Mouse (Mus musculus) kidney, adult 2 months (tissue): Measurements from ENCODE around the gene Olfr10.

ENCODE experiments used
- CTCF ChIP-seq: fragments of 200-500 bp; conservative IDR thresholded peaks from 2 replicates; pipeline ENCODE4 v1.5.1; 2011; ENCODE audit warnings: low read depth, mild to moderate bottlenecking, control low read depth, low read length, moderate library complexity, mixed read lengths; ENCODE audit not compliant: insufficient read depth, insufficient read length
- POLR2A ChIP-seq: fragments of 200-500 bp; IDR thresholded peaks from one replicate; pipeline ENCODE4 v1.6.1; 2011; ENCODE audit warnings: low read depth, low read length, control low read depth

GRCm38 (mm10) chr11:49266671-49267070 is 37.9 kb upstream of the Olfr10 start:
- no peak for TF ChIP-seq POLR2A
- TF ChIP-seq CTCF: no peak
